Mouse (Mus musculus): ENCODE measurements at regions not wholly inside any gene's neighbourhood (a gene's known extent, or its start where the extent isn't known, plus 50 kb on each side); places are given as distances from the start of the nearest gene placed in this dataset.

DNA sequence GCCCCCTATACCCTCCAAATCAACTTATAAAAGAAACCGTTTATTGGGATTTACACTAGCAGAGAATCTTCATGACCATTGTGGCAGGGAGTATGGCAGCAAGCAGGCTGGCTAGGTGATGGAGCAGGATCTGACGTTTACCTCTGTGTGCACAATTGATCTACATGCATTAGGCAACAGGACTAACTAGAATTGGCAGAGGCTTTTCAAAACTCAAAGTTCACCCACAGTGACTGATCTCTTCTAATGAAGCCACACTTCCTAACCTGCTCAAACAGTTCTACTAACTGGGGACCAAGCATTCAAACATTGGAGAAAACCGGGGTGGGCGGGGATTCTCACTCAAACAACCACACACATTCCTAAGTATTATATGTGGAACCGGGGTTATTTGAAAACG lies 1382.9 kb upstream of the Tenm2 start:
- DNase-seq (ENCODE audit: low read depth, low spot score): no peak

DNA sequence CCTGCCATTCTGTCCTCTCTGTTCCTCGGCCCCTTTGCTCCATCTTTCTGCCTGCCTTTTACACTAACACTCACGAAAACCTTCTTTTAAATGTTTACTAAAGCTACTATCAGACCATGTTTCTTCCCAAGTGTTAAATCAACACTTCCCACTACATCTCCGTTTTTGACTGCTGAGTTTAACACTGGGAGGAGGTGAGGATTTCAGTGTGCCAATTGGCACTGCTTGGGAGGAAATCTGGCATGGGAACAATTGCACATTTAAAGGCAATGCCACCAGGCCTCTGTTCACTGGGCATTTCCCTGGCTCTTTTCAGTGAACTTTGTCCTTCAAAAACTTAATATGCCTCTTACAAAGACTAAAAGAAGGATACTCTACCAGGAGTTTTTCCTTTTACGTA lies 1365.2 kb upstream of the Tenm2 start:
- DNase-seq (ENCODE audit: low read depth, low spot score): peak; percentile 63

DNA sequence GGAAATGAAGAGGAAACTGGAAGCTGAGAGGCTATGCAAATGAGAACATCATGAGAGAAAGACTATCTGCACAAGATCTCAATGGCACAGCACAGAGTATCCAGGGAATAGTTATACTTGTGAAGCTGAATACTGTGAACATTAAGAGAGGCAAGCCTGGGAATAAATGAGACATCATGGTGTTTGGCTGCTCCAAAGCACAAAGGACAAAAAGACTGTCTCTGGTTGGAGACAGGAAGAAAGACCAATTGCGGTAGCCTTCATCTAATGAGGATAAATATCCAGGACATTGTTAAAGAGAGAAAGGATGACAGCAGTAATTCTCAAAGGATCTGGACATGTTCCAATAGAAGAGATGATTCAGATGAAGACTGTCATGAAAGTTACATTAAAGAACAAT lies 1332.8 kb upstream of the Tenm2 start:
- no peak for DNase-seq (ENCODE audit: low read depth, low spot score)

DNA sequence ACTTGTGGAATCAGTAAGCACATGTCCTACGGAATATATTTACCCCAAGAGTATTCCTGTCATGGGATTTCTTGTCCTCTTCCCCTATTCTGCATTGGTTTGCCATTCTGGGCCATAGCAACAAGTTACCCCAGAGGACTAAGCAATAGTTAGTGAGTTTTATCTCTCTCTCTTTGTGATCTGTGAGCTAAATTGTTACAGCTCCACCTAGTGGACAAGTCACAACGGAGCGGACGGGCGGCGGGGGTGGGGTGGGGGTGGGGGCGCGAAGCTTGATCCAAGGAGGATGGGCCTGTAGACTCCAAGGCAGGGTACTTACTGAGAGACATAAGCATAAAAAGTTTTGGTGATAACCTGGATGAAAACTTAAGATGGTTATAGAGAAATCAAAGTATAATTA lies 1308.1 kb upstream of the Tenm2 start:
- DNase-seq (ENCODE audit: low read depth, low spot score): peak; percentile 47

DNA sequence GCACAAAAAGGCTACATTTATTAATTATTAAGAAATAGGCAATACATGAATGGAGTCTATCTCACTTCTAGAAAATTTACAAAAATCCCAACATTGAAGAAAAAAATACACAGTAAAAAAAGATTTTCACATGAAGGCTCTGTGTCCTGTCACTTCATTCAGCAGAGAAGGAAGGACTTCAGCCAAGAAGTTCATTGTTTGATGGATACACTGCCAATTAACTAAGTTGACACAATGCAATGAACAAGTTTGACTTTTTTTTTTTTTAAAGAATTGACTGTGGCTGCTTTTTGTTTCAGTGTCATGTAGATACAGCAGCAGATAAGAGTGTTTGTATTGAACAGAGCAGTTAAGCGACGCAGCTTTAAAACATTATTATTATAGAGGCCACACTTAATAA lies 1304.3 kb upstream of the Tenm2 start:
- DNase-seq (ENCODE audit: low read depth, low spot score): no peak

DNA sequence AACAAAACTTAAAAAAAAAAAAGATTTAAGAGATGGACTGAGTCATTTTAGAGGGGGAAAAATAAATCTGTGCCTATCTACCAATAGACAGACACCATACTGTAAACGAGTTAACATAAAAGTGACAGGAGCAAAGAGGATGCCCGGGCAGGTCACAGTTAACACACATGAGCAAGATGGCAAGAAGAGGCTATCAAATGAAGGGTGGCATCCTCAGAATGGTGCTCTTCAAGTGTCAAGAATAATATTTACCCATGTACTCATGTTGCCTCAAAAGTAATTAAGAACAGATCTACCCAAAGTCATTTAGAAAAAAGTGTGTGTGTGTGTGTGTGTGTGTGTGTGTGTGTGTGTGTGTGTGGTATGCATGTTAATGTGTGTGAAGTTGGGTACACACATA lies 1296.5 kb upstream of the Tenm2 start:
- no peak for DNase-seq (ENCODE audit: low read depth, low spot score)

DNA sequence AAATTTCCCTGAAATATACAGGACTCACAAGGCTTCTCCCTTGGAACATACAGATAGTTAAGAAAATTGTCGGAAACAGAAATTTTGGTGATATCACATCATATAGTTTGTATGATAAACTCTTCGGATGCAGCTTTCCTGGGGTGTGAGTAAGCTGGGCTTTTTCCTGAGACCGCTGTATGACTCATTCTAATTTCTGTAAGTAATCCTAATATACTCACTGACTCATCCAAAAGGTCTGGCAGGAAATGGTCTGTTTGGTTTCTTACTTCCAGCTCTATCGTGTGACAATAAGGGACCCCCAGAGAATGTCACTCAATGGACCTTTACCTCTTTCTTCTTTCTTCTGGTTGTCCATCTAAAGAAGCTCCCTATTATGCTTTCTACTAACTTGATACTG lies 1273.9 kb upstream of the Tenm2 start:
- peak; percentile 9 for DNase-seq (ENCODE audit: low read depth, low spot score)

DNA sequence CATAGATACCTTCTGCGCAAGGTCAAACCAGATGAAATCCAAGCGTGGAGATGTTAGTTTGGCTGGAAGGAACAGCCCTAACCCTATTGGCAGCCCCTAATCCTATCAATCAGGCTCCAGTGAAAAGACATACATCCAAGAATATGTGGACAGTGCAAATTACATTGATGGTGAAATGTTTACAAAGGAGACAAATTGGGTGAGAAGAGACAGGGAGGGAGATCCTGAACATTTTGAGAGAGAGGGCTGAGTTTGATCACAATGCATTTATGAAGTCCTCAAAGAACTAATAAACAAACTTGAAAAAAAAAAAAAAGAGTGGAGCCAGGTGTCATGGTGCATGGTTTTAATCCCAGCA lies 1228.5 kb upstream of the Tenm2 start:
- no peak for DNase-seq (ENCODE audit: low read depth, low spot score)

DNA sequence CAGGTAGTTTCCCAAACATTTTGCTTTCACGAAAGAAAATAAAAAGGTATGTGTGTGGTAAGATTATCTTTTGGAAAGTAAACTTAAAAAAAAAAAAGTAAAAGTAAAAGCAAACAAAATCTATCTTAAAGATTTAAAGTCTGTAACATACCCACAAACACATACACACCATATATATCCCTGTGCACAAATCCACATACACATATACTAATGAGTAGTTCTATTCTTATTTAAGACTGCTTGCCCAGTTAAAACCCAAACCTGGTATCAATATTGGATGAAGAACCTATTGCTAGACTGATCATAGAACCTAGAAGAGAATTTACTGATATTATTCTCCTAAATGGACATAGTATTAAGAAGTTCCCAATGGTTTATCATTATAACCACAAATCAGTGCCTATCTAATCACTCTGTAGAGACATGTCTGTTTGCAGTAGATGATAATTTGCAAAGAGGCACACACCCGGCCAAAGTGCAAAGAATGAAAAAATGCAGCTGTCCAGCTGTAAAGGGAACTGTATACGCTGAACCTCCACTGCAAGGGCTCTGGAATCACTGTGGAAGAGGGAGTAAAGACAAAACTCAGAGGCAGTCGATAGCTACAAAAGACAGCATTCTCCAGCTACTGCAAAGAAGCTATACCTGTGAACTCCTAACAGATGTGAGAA lies 1227.9 kb upstream of the Tenm2 start:
- no peak for DNase-seq (ENCODE audit: low read depth, low spot score)

DNA sequence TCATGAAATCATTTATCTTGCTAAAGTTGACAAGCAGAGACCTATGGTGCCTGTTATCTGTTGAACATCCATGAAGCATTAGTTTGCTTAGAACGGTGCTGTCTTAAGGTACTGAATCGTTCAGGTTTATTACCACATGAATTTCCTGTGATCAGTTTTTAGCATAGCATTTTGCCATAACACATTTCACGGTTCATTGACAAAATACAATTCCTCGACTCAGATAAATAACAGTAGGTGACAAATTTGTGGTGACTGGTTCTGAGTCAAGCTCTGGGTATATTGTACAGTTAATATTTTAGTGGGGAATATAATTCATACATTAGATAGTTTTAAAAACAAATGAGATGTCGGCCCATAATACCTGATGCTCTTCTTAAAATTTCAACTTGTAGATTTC lies 1207.5 kb upstream of the Tenm2 start:
- DNase-seq (ENCODE audit: low read depth, low spot score): no peak

DNA sequence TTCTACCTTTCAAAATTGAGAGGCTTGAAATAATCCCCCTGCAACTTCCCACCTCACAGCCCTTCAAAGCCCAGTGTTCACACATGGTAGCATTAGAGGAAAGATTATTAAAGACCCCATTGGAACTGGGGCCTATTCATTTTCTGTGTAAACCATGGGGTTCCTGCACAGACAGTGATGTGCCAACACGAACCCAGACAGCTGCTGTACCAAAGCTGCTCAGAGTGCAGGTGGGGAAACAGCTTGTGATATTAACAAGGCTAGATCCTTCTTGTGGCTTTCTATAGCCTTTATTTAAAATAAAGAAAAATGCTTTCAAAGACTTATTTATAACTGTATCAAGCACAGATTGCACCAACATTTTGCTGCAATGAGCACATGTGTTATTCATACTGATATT lies 1174.5 kb upstream of the Tenm2 start:
- DNase-seq (ENCODE audit: low read depth, low spot score): peak; percentile 20

DNA sequence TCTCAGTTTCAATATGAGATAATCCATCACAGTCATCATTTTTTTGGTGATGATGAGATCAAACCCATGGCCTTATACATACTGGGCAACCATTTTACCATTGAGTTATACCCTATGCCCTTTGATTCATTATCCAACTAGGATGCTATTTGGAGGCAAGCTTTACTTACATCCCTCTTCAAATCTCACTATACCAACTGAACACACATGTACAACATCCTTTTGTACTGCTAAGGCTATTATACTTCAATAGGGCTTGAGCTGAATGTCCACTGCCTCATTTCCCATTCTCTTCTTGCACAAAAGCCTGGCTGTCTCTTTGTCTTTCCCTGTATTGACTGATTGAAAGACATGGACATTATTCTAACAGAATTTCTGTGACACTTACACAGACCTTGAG lies 1162.0 kb upstream of the Tenm2 start:
- no peak for DNase-seq (ENCODE audit: low read depth, low spot score)

DNA sequence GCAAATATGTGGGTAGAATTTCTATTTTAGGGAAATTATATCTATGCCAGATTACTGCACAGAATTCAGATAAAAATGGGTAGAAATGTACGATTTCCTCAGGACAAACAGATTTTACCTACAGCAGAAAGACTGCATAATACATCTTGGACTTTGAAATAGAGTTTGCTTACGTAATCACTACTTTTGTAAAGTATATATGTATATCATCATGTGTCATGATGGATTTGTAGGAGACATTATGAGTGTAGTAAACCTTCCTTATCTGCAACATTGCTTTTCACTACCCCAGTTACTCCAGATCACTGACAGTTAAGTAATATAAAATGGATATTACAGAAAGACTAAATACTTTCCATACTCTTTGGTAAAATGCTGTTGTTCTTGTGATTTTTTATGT lies 1151.2 kb upstream of the Tenm2 start:
- no peak for DNase-seq (ENCODE audit: low read depth, low spot score)

DNA sequence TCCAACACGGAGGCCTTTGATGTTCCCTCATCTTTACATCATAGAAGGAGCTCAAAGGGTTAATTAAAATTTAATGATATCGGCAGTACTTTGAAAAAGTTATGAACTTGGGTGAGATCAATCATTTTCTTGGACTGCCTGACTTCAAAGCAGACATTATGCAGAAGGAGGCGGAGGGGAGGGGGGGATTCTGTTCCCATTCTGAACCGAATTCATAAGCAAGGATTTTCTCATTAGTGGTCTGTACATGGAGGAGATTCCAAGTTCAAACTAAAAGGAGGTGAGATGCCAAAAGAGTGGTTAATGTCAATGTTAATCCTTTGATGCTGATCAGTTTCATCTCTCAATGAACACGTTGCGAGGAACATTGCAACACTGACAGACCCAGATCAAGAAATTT lies 1110.7 kb upstream of the Tenm2 start:
- DNase-seq (ENCODE audit: low read depth, low spot score): no peak

DNA sequence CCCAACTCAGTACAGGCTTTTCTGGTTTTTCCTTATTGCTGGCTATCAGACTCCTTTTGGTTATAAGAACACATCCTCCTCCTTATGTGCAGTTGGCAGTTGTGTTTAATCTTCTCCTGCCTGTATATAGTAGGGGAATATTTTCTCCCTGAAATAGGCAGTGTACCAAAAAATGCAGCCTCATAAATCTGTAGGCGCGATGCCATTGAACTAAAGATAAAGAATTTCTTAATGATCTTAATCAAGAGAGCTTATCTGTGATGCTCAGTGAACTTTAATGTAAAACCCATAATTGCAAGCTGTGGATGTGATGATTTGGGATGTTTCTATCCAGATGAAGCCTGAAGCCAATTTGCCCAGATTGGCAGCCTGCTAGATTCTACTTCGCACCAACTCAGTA lies 1099.6 kb upstream of the Tenm2 start:
- DNase-seq (ENCODE audit: low read depth, low spot score): peak; percentile 11

DNA sequence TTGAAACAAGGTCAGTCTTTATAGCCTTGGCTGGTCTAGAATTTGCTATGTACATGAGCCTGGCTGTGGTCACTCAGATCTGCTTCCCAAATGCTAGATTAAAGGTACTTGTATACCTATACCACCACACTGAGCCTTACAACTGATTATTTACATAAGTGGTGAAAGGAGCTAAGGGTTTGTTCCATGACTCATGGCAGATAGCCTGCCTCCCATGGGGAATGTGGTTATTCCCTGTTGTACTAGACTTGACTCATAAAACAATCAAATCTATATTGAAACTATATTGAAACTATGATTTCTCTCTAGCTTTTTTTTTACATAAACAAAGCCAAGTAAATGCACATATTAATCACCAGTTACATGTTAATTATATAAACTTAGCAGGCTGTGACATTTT lies 1061.9 kb upstream of the Tenm2 start:
- DNase-seq (ENCODE audit: low read depth, low spot score): no peak

DNA sequence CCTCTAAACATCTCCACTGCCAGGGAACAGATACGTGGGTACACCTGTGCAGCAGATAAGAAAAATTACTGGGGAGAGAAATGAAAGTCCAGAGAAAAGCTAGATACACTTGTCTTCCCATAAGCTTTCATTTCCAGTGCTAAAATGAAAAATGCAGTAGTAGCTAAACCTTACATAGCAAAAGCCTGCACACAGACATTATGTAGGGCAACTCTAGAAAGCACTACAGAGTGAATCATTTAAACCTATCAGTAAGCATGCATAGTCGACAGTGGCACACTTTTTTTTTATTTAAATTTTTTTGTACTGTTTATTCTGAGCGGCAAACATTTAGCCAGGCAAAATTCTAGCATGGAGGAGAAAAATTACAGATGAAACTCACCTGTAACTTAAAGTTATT lies 1055.5 kb upstream of the Tenm2 start:
- no peak for DNase-seq (ENCODE audit: low read depth, low spot score)

DNA sequence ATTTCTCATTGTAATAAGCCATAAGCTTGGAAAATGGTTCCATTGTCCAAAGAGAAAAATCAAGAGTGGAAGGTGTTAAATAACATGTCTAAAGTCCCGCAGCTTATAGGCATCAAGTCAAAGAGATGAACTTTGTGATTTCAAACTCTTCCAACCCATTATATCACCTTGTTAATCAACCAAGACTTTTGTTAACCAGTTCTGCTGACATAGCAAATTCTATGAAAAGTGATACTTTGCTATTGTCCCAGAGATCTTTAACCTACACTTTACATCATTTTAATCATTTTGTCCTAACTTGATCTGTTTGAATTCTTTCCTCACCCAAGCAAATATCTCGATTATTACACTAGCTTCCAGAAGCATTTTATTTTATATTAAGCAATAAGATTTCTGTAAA lies 1045.2 kb upstream of the Tenm2 start:
- DNase-seq (ENCODE audit: low read depth, low spot score): no peak

Data from brain, adult 2 months (tissue).